Mouse (Mus musculus) brain, embryonic 14.5 days (tissue): ENCODE data around the gene Gm8947.

ENCODE experiments used
- CTCF ChIP-seq: fragments of 200-500 bp; IDR thresholded peaks from 2 replicates; pipeline ENCODE4 v1.5.1; 2012; ENCODE audit warnings: inconsistent platforms, mild to moderate bottlenecking, moderate library complexity, borderline replicate concordance; ENCODE audit not compliant: insufficient read depth, insufficient read length; ENCODE audit errors: extremely low read depth
- POLR2A ChIP-seq: fragments of 200-500 bp; IDR thresholded peaks from 2 replicates; pipeline ENCODE4 v1.6.1; 2012; ENCODE audit warnings: mild to moderate bottlenecking, inconsistent platforms, borderline replicate concordance; ENCODE audit not compliant: poor library complexity, insufficient read depth, insufficient read length, severe bottlenecking; ENCODE audit errors: extremely low read depth

- no peak for TF ChIP-seq POLR2A
- TF ChIP-seq CTCF: no peak
Observed at GRCm38 (mm10) chr1:151156777-151157632, 35.2 kb upstream of the Gm8947 start.
